In genomic region chr6:34965819-34966539, GRCm38 (mm10) we compare ENCODE assay signal across 30 mouse cellular contexts. TPM values are rescaled to one million over a fixed set of nuclear protein-coding genes. Genes with fewer than 3 reads are reported as not detected.
DNase-seq lines count a peak whose midpoint lies in the region; ATAC-seq and TF ChIP-seq lines count a peak whose summit lies in the region.
"Had no signal": no experiment of that assay in that cellular context is flagged by ENCODE, and none has a peak within 500 bp of the region (broad histone marks: within the 10 kb centered on the region; RNA-seq: fewer than 3 reads in every experiment).

No protein-coding gene starts in this region.

- H3K79me2 ChIP-seq in liver, adult 2 months (ENCODE audit: control insufficient read depth, insufficient read depth, low read length) = no peaks in the 10 kb centered on the region

- no peak overlapping the region for H3K27ac ChIP-seq in liver, adult 2 months (replicated peaks; ENCODE audit: insufficient read depth, low read depth, low read length)
- H3K27ac ChIP-seq: embryonic facial prominence, embryonic 13.5 days; forebrain, embryonic 12.5 days; heart, embryonic 13.5 days; limb, embryonic 13.5 days; stomach, postnatal 0 days had no signal

- TF ChIP-seq POLR2A in liver, adult 2 months (IDR thresholded peaks at IDR 0.05; ENCODE audit: extremely low read depth, insufficient read depth, low read length) = no peak

- 69% methylated on average over 6 of the region's 6 CpGs for WGBS in liver, adult 2 months

- H3K27me3 ChIP-seq in liver, adult 2 months (ENCODE audit: control insufficient read depth, insufficient read depth, low read length) = no peaks in the 10 kb centered on the region
- H3K27me3 ChIP-seq: embryonic facial prominence, embryonic 13.5 days; forebrain, embryonic 12.5 days; heart, embryonic 13.5 days; limb, embryonic 13.5 days had no signal

- H3K9ac ChIP-seq in liver, adult 2 months (ENCODE audit: low read depth, low read length) = no peak overlapping the region
- H3K9ac ChIP-seq: embryonic facial prominence, embryonic 13.5 days; forebrain, embryonic 12.5 days; heart, embryonic 13.5 days; limb, embryonic 13.5 days had no signal

- peak; percentile 85 for ATAC-seq in CD4-positive, CD25-positive, alpha-beta regulatory T cell, adult 4 months
- ATAC-seq in erythroblast, adult 5-6 weeks (replicated peaks; ENCODE audit: low FRiP score, poor library complexity, severe bottlenecking) = peak; percentile 67; the same call in 1 of the 2 replicates
- peak; percentile 50; the same call in 1 of the 2 replicates for ATAC-seq in megakaryocyte-erythroid progenitor cell, adult 5-6 weeks (replicated peaks; ENCODE audit: low FRiP score, low TSS enrichment, poor library complexity, severe bottlenecking)
- ATAC-seq: hindbrain, embryonic 16.5 days had no signal

- H3K36me3 ChIP-seq in liver, adult 2 months (ENCODE audit: control insufficient read depth, insufficient read depth, low read length) = no peaks in the 10 kb centered on the region
- H3K36me3 ChIP-seq: embryonic facial prominence, embryonic 13.5 days; forebrain, embryonic 12.5 days; G1E; heart, embryonic 13.5 days; limb, embryonic 13.5 days had no signal

- DNase-seq in liver, adult 2 months (ENCODE audit: extremely low read depth, low read depth, low spot score) = peak; percentile 20
- no peak for DNase-seq in liver
- DNase-seq in frontal cortex, postnatal 14 days (ENCODE audit: low spot score in 2 of 2) = no peak
- no peak for DNase-seq in right cerebral cortex, postnatal 14 days
- DNase-seq in kidney, postnatal 14 days = no peak
- DNase-seq: adrenal gland, adult 8-10 months; B cell, adult 2 months; cerebellum, adult 18-20 months; gastrocnemius, postnatal 25 days; heart, postnatal 36 days; kidney, adult 18-20 months; kidney, postnatal 25 days; layer of hippocampus, adult 9-11 months; lung, postnatal 36 days; midbrain, embryonic 14.5 days; thymus, postnatal 4 days had no signal

- no peaks in the 10 kb centered on the region for H3K4me1 ChIP-seq in liver, adult 2 months (ENCODE audit: control insufficient read depth, insufficient read depth, low read length)
- H3K4me1 ChIP-seq: heart, embryonic 13.5 days had no signal

- no peak for TF ChIP-seq CTCF in liver, adult 2 months (IDR thresholded peaks at IDR 0.05; ENCODE audit: low read depth, low read length)

- H3K4me3 ChIP-seq in liver, adult 2 months (ENCODE audit: insufficient read depth, low read depth, low read length) = no peak overlapping the region
- H3K4me3 ChIP-seq: embryonic facial prominence, embryonic 13.5 days; forebrain, embryonic 12.5 days; heart, embryonic 13.5 days; limb, embryonic 13.5 days; myocyte had no signal

RNA-seq across cellular contexts. Expression of gene Slc23a4, which starts 22.2 kb away (rescaled TPM):
- not detected in 2 replicates for total RNA-seq in liver, adult 2 months (2014; rRNA removed)
- polyA plus RNA-seq in liver, adult 2 months (2012; rRNA removed) = 0.22 TPM in 1 of 2 replicates, not detected in the other
- 1 to 10 TPM in 1 of 2 experiments, under 1 TPM in 1; 0.57 to 1.8 TPM for polyA plus RNA-seq in CD4-positive, CD25-positive, alpha-beta regulatory T cell, adult 4 months (2017; shearing (Covaris generic))
- not detected in 2 replicates for total RNA-seq in erythroblast, adult 5-6 weeks (2015; ENCODE audit: low replicate concordance)
- total RNA-seq in erythroblast, adult 5-6 weeks (2017; ENCODE audit: low replicate concordance) = 0.26 TPM in 1 of 2 replicates, not detected in the other
- total RNA-seq in megakaryocyte-erythroid progenitor cell, adult 5-6 weeks (2014; fragmentation: Nextera tagmentation) = 0.77 TPM in 1 of 2 replicates, not detected in the other
- 0.27 and 1.3 TPM in 2 replicates for total RNA-seq in megakaryocyte-erythroid progenitor cell, adult 5-6 weeks (2017)

RNA-seq across cellular contexts. Expression of gene Stra8, which starts 46.0 kb away (rescaled TPM):
- total RNA-seq in liver, adult 2 months (2014; rRNA removed) = not detected in 2 replicates
- polyA plus RNA-seq in liver, adult 2 months (2012; rRNA removed) = not detected in 2 replicates
- under 1 TPM in 1 of 2 experiments, not detected in 1; 0.27 TPM for polyA plus RNA-seq in CD4-positive, CD25-positive, alpha-beta regulatory T cell, adult 4 months (2017; shearing (Covaris generic))
- not detected in 2 replicates for total RNA-seq in erythroblast, adult 5-6 weeks (2015; ENCODE audit: low replicate concordance)
- total RNA-seq in erythroblast, adult 5-6 weeks (2017; ENCODE audit: low replicate concordance) = not detected in 2 replicates
- not detected in 2 replicates for total RNA-seq in megakaryocyte-erythroid progenitor cell, adult 5-6 weeks (2014; fragmentation: Nextera tagmentation)
- total RNA-seq in megakaryocyte-erythroid progenitor cell, adult 5-6 weeks (2017) = not detected in 2 replicates
- total RNA-seq: adrenal gland, adult 8-10 months; gastrocnemius, postnatal 25 days; heart, postnatal 36 days; left cerebral cortex, adult 8-10 months had no signal
- polyA plus RNA-seq: embryonic facial prominence, embryonic 13.5 days; forebrain, embryonic 12.5 days; frontal cortex, adult 2 months; G1E; heart, embryonic 13.5 days; hindbrain, embryonic 16.5 days; limb, embryonic 13.5 days; liver, embryonic 16.5 days; midbrain, embryonic 14.5 days; myocyte had no signal

RNA-seq across cellular contexts. Expression of gene Wdr91, which starts 55.3 kb away (rescaled TPM):
- total RNA-seq in liver, adult 2 months (2014; rRNA removed) = 9.5 and 14.9 TPM in 2 replicates
- 23.4 and 28.0 TPM in 2 replicates for polyA plus RNA-seq in liver, adult 2 months (2012; rRNA removed)
- 10 to 100 TPM; 20.0 to 30.1 TPM for polyA plus RNA-seq in CD4-positive, CD25-positive, alpha-beta regulatory T cell, adult 4 months (2017; shearing (Covaris generic))
- total RNA-seq in erythroblast, adult 5-6 weeks (2015; ENCODE audit: low replicate concordance) = 35.7 and 37.4 TPM in 2 replicates
- total RNA-seq in erythroblast, adult 5-6 weeks (2017; ENCODE audit: low replicate concordance) = 53.2 and 72.1 TPM in 2 replicates
- 19.9 and 24.4 TPM in 2 replicates for total RNA-seq in megakaryocyte-erythroid progenitor cell, adult 5-6 weeks (2014; fragmentation: Nextera tagmentation)
- 24.4 and 37.8 TPM in 2 replicates for total RNA-seq in megakaryocyte-erythroid progenitor cell, adult 5-6 weeks (2017)
